Mouse (Mus musculus) heart, embryonic 15.5 days (tissue): ENCODE measurements around the gene Gm19668. TPM values are rescaled to one million over a fixed set of nuclear protein-coding genes. Genes with fewer than 3 reads are reported as not detected.
"Not testable (repeated sequence)": the region's sequence is repeated elsewhere in the genome, so short reads cannot be mapped to it uniquely, and the experiment has no call there.

Source experiments
- ATAC-seq: fragments of 200-750 bp; cut with Nextera tagmentation; replicated peaks from 2 replicates; pipeline ENCODE4 v1.8.0; 2017; ENCODE audit warnings: low read depth, moderate TSS enrichment; ENCODE audit not compliant: insufficient number of reproducible peaks, insufficient read depth, low FRiP score
- H3K27ac ChIP-seq: fragments of 300-500 bp; sonication (generic); 2 replicates; pipeline ENCODE4 v1.5.1; 2015; ENCODE audit warnings: mild to moderate bottlenecking, inconsistent platforms
- H3K27me3 ChIP-seq: fragments of 300-500 bp; sonication (generic); 2 replicates; pipeline ENCODE4 v1.6.1; 2015; ENCODE audit warnings: inconsistent platforms
- H3K36me3 ChIP-seq: fragments of 300-500 bp; sonication (generic); 2 replicates; pipeline ENCODE4 v1.6.1; 2015; ENCODE audit warnings: mild to moderate bottlenecking, inconsistent platforms
- H3K4me1 ChIP-seq: fragments of 300-500 bp; sonication (generic); replicated peaks from 2 replicates; pipeline ENCODE4 v1.6.1; 2015; ENCODE audit warnings: inconsistent platforms
- H3K4me2 ChIP-seq: fragments of 300-500 bp; sonication (generic); 2 replicates; pipeline ENCODE4 v1.6.1; 2015; ENCODE audit warnings: inconsistent platforms, mild to moderate bottlenecking, moderate library complexity
- H3K4me3 ChIP-seq: fragments of 300-500 bp; sonication (generic); 2 replicates; pipeline ENCODE4 v1.5.1; 2015; ENCODE audit warnings: mild to moderate bottlenecking, inconsistent platforms
- H3K9ac ChIP-seq: fragments of 300-500 bp; sonication (generic); 2 replicates; pipeline ENCODE4 v1.6.1; 2015; ENCODE audit warnings: mild to moderate bottlenecking, inconsistent platforms
- H3K9me3 ChIP-seq: fragments of 300-500 bp; sonication (generic); replicated peaks from 2 replicates; pipeline ENCODE4 v1.6.1; 2016; ENCODE audit warnings: inconsistent platforms
- WGBS: fragments of 180-500 bp; shearing (Covaris S2); methylation state at CpG from one replicate; pipeline ENCODE4 v1.1.7; 2015; ENCODE audit warnings: mixed read lengths; 5-methylcytosine and 5-hydroxymethylcytosine counted together
- polyA plus RNA-seq: library from polyadenylated mRNA; unstranded; fragments of >200 nt; fragmentation: Nextera tagmentation; extraction: Ambion mirVana; gene quantifications from 2 replicates; pipeline ENCODE4 v1.2.1, GENCODE M21; 2015

Gene Gm19668
- polyA plus RNA-seq, 1 experiment from 2014 or later: not detected

- H3K4me1 ChIP-seq, H3K4me3 ChIP-seq, H3K27ac ChIP-seq, H3K4me2 ChIP-seq, ATAC-seq, H3K27me3 ChIP-seq, H3K9me3 ChIP-seq, H3K36me3 ChIP-seq, H3K9ac ChIP-seq: not testable (repeated sequence)
- WGBS: no CpG with 5 or more reads among the region's 1 CpGs
Observed at GRCm38 (mm10) chr10:77759582-77759981, 39.4 kb downstream of the Gm19668 start, which contains the start of gene Gm3233. TSS of gene Gm3233 (minus strand) at chr10:77759682.

GRCm38 (mm10) chr10:77753448-77753847 lies 45.5 kb downstream of the Gm19668 start:
- Histone ChIP-seq H3K9me3 (no peaks in the 10 kb centered on the region), H3K4me1 (no peaks in the 10 kb centered on the region), H3K4me3 (no peak overlapping the region), H3K9ac (no peak overlapping the region), H3K27ac (no peak overlapping the region), H3K4me2 (no peak overlapping the region), H3K27me3 (no peaks in the 10 kb centered on the region), H3K36me3 (no peaks in the 10 kb centered on the region)
- ATAC-seq: no peak

- H3K9ac ChIP-seq, H3K9me3 ChIP-seq, H3K27ac ChIP-seq, H3K4me2 ChIP-seq, H3K27me3 ChIP-seq, H3K4me3 ChIP-seq, H3K4me1 ChIP-seq, H3K36me3 ChIP-seq, ATAC-seq: not testable (repeated sequence)
- 68% methylated on average over 3 of the region's 3 CpGs for WGBS
Observed at GRCm38 (mm10) chr10:77752312-77752711, 46.6 kb downstream of the Gm19668 start.

GRCm38 (mm10) chr10:77751254-77751653 lies 47.7 kb downstream of the Gm19668 start, which contains the start of gene Gm9736:
TSS of gene Gm9736 (minus strand) at chr10:77751354.
- H3K4me1 ChIP-seq, H3K4me2 ChIP-seq, H3K36me3 ChIP-seq, ATAC-seq, H3K9ac ChIP-seq, H3K9me3 ChIP-seq, H3K27ac ChIP-seq, H3K27me3 ChIP-seq, H3K4me3 ChIP-seq: not testable (repeated sequence)
- WGBS: 75% methylated on average over 1 of the region's 1 CpGs

GRCm38 (mm10) chr10:77750686-77751085 lies 48.2 kb downstream of the Gm19668 start:
- H3K9ac ChIP-seq, H3K4me2 ChIP-seq, H3K4me3 ChIP-seq, ATAC-seq, H3K36me3 ChIP-seq, H3K27me3 ChIP-seq, H3K4me1 ChIP-seq, H3K27ac ChIP-seq, H3K9me3 ChIP-seq: not testable (repeated sequence)
- WGBS: 52% methylated on average over 1 of the region's 1 CpGs

Other genes starting within 250 kb of the Gm19668 start
- 105 and 125 TPM in 2 replicates for gene Pttg1ip, start 217.4 kb downstream of the Gm19668 start, polyA plus RNA-seq
- 138 and 169 TPM in 2 replicates for gene Sumo3, start 193.0 kb downstream of the Gm19668 start, polyA plus RNA-seq
- 0.60 and 3.9 TPM in 2 replicates for gene Gm49325, start 192.9 kb downstream of the Gm19668 start, polyA plus RNA-seq
- gene Ube2g2, start 176.9 kb downstream of the Gm19668 start, polyA plus RNA-seq: 66.3 and 85.1 TPM in 2 replicates
- gene Tspear, start 112.6 kb downstream of the Gm19668 start, polyA plus RNA-seq: 0.42 TPM in 1 of 2 replicates, not detected in the other
- not detected in 2 replicates for gene Gm19402, start 108.4 kb downstream of the Gm19668 start, polyA plus RNA-seq
- not detected in 2 replicates for gene Gm9508, start 101.9 kb downstream of the Gm19668 start, polyA plus RNA-seq
- not detected in 2 replicates for gene Gm10272, start 92.5 kb downstream of the Gm19668 start, polyA plus RNA-seq
- not detected in 2 replicates for gene Gm10024, start 87.7 kb downstream of the Gm19668 start, polyA plus RNA-seq
- not detected in 2 replicates for gene Gm10142, start 83.3 kb downstream of the Gm19668 start, polyA plus RNA-seq
- not detected in 2 replicates for gene Krtap12-1, start 78.5 kb downstream of the Gm19668 start, polyA plus RNA-seq
- gene Gm10100, start 72.6 kb downstream of the Gm19668 start, polyA plus RNA-seq: not detected in 2 replicates
- not detected in 2 replicates for gene Gm18596, start 56.5 kb downstream of the Gm19668 start, polyA plus RNA-seq
- gene Gm9736, start 47.8 kb downstream of the Gm19668 start, polyA plus RNA-seq: not detected in 2 replicates
- gene Gm3233, start 39.5 kb downstream of the Gm19668 start, polyA plus RNA-seq: not detected in 2 replicates
- not detected in 2 replicates for gene Gm3238, start 27.8 kb downstream of the Gm19668 start, polyA plus RNA-seq
- gene Gm7138, start 22.2 kb downstream of the Gm19668 start, polyA plus RNA-seq: not detected in 2 replicates
- not detected in 2 replicates for gene Gm3250, start 16.6 kb downstream of the Gm19668 start, polyA plus RNA-seq
- not detected in 2 replicates for gene Gm7137, start 10.9 kb downstream of the Gm19668 start, polyA plus RNA-seq
- not detected in 2 replicates for gene Gm9639, start 4.1 kb downstream of the Gm19668 start, polyA plus RNA-seq
- gene Gm9507, start 12.7 kb upstream of the Gm19668 start, polyA plus RNA-seq: not detected in 2 replicates
- not detected in 2 replicates for gene Gm2696, start 15.5 kb upstream of the Gm19668 start, polyA plus RNA-seq
- not detected in 2 replicates for gene Krtap10-4, start 28.0 kb upstream of the Gm19668 start, polyA plus RNA-seq
- gene Krtap10-10, start 36.8 kb upstream of the Gm19668 start, polyA plus RNA-seq: not detected in 2 replicates
- gene Gm36176, start 47.7 kb upstream of the Gm19668 start, polyA plus RNA-seq: not detected in 2 replicates
- not detected in 2 replicates for gene Gm10318, start 53.7 kb upstream of the Gm19668 start, polyA plus RNA-seq
- not detected in 2 replicates for gene Gm3285, start 62.8 kb upstream of the Gm19668 start, polyA plus RNA-seq
- 1.1 and 2.2 TPM in 2 replicates for gene Lrrc3, start 103.4 kb upstream of the Gm19668 start, polyA plus RNA-seq
- 0.34 and 2.5 TPM in 2 replicates for gene Trpm2, start 171.4 kb upstream of the Gm19668 start, polyA plus RNA-seq
- gene 1810043G02Rik, start 179.4 kb upstream of the Gm19668 start, polyA plus RNA-seq: 16.7 and 20.8 TPM in 2 replicates
- 167 and 185 TPM in 2 replicates for gene Pfkl, start 210.9 kb upstream of the Gm19668 start, polyA plus RNA-seq
- not detected in 2 replicates for gene Dnmt3l, start 242.8 kb upstream of the Gm19668 start, polyA plus RNA-seq
- gene Aire, start 244.5 kb upstream of the Gm19668 start, polyA plus RNA-seq: 0.16 and 1.5 TPM in 2 replicates